Mouse (Mus musculus): ENCODE data around the gene Plekha7. TPM values are rescaled to one million over a fixed set of nuclear protein-coding genes. Genes with fewer than 3 reads are reported as not detected.
A peak's percentile ranks its signal among the peaks of the same experiment; 100 is the strongest.

Gene Plekha7
- total RNA-seq, 4 experiments from 2014 or later, result 0.51 to 2.6 (median 1.4) TPM

DNA sequence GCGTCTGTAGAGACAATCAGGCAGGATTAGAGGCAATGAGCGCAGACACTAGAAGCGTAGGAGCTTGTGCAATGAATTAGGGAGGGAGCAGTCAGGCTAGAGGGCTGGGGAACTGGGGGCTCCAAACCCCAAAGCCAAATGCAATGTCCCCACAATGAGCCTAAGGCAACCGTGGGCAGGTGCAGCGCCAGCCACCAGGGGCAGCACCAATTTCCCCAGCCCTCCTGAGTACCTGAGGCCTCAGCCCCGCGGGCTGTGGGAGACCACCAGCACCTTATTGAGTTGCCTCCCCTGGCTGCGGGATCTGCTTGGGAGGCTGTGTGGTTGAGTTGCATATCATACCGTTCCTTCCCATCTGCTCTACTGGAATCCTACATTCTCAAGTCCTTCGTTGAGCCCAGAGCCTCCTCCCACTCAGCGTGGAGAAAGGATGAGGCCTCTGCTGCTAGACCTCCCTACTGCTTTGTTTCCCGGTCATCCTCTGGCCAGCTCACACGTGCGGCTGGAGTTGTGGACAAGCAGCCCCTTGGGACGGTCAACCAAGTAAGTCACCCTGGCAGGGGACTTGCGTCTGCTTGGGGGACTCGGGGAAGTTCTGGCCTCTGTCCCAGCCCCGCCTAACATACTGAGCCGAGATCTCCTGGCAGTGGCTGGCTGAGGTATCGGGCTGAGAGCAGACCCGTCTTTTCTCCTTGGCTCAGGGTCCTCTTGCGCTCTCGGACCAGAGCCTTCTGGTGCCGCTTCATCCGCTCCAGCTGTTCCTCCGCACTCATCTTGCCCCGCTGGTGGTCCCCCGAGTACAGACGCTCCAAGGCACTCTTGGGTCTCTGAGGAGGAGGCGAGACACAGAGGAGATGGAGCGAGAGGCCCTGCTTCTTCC, 173.5 kb downstream of the Plekha7 start:
- no peak for DNase-seq (ENCODE audit: low spot score in 2 of 2)

DNA sequence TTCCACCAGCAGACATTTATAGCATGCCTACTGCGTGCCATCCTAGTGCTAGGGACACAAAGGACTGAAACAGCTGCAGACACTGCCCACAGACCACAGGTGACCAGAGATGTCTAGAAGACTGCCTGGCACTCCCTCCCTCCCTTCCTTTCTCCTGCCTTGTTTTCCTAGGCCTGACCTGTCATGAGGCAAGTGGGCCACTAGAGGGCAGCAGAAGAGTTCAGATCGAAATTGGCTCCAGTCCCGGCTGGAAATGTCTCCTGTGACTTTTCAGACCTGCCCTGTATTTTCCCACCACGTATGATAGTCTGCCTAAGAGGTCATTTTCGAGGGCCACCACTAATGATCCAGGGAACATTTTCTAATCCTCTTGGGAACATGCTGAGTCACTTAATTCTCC, 176.1 kb downstream of the Plekha7 start:
- peak; percentile 50 to 59 for DNase-seq (ENCODE audit: low spot score in 2 of 2)

DNA sequence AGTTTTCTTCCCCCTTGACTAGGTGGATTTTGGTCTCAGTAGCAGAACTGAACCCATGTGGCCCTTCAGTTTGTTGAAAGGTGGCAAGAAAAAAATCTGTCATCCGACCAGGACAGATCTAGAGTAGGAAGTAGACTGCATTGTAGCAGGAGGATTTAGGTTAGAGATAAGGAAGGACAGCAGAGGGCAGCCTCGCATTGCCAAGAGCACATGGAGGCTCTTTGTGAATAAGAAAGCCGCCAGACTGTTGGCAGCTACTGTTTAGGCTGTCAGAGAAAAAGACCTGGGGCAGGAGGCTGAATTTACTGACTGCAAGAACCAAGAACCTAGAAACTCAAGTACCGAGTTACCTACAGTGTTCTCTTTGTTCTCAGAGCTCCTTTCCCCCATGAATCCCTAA, 176.8 kb downstream of the Plekha7 start:
- DNase-seq (ENCODE audit: low spot score in 2 of 2), result no peak

GRCm38 (mm10) chr7:116129374-116129773, 178.8 kb downstream of the Plekha7 start:
- DNase-seq (ENCODE audit: low spot score in 2 of 2), result no peak

GRCm38 (mm10) chr7:116128286-116128685, 179.9 kb downstream of the Plekha7 start:
- no peak for DNase-seq (ENCODE audit: low spot score in 2 of 2)

- no peak for DNase-seq (ENCODE audit: low spot score in 2 of 2)
Measured at GRCm38 (mm10) chr7:116127052-116127451, 181.1 kb downstream of the Plekha7 start.

DNA sequence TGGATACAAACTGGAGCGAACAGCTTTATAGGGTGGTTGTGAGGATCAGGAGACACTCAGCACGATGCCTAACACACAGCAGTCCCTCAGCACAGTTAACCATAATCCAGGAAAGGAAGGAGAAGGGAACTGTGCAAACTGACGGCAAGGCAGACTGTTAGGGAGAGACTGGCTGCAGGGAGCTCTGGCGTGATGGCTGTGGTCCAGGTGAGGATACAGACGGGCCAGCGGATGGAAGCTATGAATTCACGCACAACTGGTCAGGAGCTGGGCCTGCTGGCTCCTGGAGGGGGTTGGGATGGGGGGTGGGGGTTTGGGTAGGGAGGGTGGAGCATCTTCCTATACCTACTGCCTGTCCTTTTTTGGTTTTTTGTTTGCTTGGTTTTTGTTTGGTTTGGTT, 182.5 kb downstream of the Plekha7 start:
- DNase-seq (ENCODE audit: low spot score in 2 of 2), result no peak

- DNase-seq (ENCODE audit: low spot score in 2 of 2), result no peak
Measured at GRCm38 (mm10) chr7:116124057-116124456, 184.1 kb downstream of the Plekha7 start.

DNA sequence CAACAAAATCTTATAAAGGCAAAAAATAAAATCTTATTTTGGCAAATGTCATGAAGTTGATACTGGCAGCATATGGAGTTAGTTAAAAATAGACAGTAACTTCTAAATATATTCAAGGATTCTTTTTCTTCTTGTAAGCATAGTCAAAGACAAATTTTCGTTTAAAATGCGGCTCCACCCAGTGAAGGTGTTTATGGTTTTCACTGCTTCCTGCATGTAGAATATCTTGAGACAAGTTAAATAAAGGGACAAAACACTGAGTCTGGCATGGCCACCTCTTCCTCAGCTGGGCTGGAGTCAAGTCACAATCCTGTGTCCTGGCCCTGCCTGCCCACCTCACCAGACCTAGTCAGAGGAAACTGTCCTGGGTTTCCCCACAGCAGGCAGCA, 184.6 kb downstream of the Plekha7 start:
- DNase-seq (ENCODE audit: low spot score in 2 of 2), result no peak

GRCm38 (mm10) chr7:116122981-116123596, 185.1 kb downstream of the Plekha7 start:
- DNase-seq (ENCODE audit: low spot score in 2 of 2), result no peak

DNA sequence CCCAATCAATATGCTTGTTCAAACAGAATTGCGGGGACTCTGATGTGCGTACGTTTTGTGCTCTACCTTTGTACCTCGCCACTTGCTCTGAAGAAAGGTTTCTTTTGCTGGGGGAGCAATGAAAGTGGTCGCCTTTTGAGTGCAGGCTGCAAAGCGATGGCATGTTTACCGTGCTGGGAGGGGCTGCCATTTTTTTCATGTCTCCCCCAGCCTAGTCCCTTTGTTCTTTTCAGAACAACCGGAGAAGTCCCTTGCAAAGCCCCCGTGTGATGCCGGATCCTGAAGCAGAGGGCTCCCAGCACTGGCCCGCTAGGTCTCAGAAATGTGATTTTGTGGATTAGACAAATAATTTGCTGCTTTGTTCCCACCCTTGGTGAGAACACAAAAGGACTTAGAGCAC, 187.0 kb downstream of the Plekha7 start:
- no peak for DNase-seq (ENCODE audit: low spot score in 2 of 2)

GRCm38 (mm10) chr7:116120737-116121136, 187.4 kb downstream of the Plekha7 start:
- no peak for DNase-seq (ENCODE audit: low spot score in 2 of 2)

DNA sequence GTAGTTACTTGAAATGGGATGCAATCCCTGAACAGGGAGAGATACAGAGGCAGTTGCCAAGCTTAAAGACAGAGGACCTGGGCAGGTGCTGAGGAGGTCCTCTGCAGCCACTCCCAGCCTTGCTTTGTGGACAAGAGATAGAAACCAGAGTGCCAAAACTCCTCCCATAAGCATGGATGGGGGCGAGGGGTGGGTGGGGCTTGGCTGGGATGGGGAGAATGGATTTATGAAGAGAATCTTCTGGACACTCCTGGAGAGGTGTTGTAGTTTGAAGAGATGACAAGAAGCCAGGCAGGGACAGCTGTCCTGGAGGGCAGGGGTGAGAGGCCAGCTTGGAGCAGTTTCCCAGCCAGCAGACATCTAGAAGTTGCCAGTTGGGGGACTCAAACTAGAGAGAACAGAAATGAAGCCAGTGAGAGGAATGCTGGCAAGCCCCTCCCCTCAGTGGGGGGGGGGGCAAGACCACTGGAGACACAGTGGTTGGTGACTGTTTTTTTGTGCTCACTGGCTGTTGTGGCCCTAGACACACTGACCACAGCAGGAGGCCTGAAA, 188.8 kb downstream of the Plekha7 start:
- no peak for DNase-seq (ENCODE audit: low spot score in 2 of 2)

DNA sequence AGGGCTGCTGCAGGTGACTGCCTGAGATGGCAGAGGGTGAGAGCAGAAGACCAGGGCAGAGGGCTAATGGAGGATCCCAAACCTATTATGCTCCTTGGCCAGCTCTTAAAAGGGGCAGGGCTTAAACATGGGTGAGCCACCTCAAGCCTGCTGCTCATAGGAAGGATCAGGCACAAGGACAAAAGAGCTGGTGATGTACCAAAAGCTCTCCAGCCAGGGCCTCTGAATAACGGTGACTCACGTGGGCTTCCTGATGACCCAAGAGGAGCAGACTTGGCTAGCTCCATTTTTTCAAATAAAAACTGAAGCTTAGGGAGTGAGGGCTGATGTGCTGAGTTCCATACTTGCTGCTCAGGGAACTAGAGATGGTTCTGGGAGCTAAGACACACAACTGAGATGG, 192.2 kb downstream of the Plekha7 start:
- DNase-seq (ENCODE audit: low spot score in 2 of 2), result no peak

GRCm38 (mm10) chr7:116115216-116115930, 192.8 kb downstream of the Plekha7 start:
- DNase-seq (ENCODE audit: low spot score in 2 of 2), result no peak

- no peak for DNase-seq (ENCODE audit: low spot score in 2 of 2)
Measured at GRCm38 (mm10) chr7:116111546-116111945, 196.6 kb downstream of the Plekha7 start.

- DNase-seq (ENCODE audit: low spot score in 2 of 2), result no peak
Measured at GRCm38 (mm10) chr7:116110661-116111060, 197.5 kb downstream of the Plekha7 start.

DNA sequence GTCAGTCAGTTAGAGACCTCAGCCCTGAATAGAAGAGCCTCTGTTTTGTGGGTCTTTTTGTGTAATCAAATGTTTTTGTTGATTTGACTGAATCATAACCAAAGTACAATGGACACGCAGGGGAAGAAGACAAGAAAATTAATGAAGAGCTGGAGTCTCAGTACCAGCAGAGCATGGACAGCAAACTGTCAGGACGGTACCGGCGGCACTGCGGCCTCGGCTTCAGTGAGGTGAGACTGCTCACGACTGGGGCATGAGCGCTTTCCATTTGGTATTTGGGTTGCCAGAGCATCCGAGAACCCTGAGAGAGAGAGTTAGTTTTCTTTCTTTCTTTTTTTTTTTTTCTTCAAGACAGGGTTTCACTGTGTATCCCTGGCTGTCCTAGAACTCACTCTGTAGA, 205.1 kb downstream of the Plekha7 start:
- no peak for DNase-seq (ENCODE audit: low spot score in 2 of 2)

DNA sequence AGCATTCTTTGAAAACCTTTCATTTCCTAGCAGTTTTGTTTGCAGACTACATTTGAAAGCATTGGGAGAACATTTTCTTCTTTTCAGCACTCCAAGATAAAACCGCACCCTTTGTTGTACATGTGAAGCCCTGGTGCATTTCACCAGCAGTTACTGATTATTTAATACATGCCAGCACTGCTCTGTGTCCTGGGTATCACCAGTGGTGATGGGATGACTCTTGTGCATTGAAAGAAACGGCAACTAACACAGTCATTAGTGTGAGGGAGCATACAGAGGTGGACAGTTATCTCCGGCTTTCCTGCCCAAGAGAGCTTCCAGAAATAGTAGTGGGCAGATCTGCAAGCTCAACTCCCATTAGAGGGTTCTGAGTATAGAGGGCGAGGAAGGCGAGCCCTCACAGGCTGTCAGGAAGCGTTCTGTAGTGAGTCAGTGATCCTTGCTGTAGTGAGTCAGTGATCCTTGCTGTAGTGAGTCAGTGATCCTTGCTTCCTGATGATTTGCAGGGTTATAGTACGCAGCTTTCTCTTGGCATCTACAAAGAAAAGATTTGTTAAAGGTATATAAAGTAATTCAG, 208.1 kb downstream of the Plekha7 start:
- DNase-seq (ENCODE audit: low spot score in 2 of 2), result no peak

- DNase-seq (ENCODE audit: low spot score in 2 of 2), result no peak
Measured at GRCm38 (mm10) chr7:116093466-116093850, 214.7 kb downstream of the Plekha7 start.

GRCm38 (mm10) chr7:116092710-116093465, 215.3 kb downstream of the Plekha7 start:
- DNase-seq (ENCODE audit: low spot score in 2 of 2), result peak; percentile 90

Data from gastrocnemius, adult 8-10 months (tissue).